Mouse (Mus musculus): ENCODE results near the gene Hspa12b. TPM values are rescaled to one million over a fixed set of nuclear protein-coding genes. Genes with fewer than 3 reads are reported as not detected.

Hspa12b gene
- polyA plus RNA-seq, 1 experiment from 2014 or later, result 5.2 TPM

GRCm38 (mm10) chr2:131142592-131142991, 15.5 kb downstream of the Hspa12b start:
- peaks cover 6% of the 10 kb centered on the region; the same call in 1 of the 2 replicates for H3K4me1 ChIP-seq
- H3K27me3 ChIP-seq, result no peaks in the 10 kb centered on the region
- H3K9ac ChIP-seq, result no peak overlapping the region
- peak; percentile 52 for ATAC-seq (ENCODE audit: low FRiP score)
- peaks cover 42% of the 10 kb centered on the region for H3K36me3 ChIP-seq (replicated peaks)
- no peak overlapping the region for H3K27ac ChIP-seq
- WGBS, result 32% methylated on average over 18 of the region's 18 CpGs
- 0 out of 2 replicates have a peak overlapping the region, but pooled peaks have one; percentile 10 for H3K4me2 ChIP-seq
- no peak overlapping the region for H3K4me3 ChIP-seq (replicated peaks)
- H3K9me3 ChIP-seq, result no peaks in the 10 kb centered on the region

GRCm38 (mm10) chr2:131143007-131143780, 16.1 kb downstream of the Hspa12b start:
- H3K4me3 ChIP-seq (replicated peaks), result no peak overlapping the region
- 68% methylated on average over 22 of the region's 22 CpGs for WGBS
- peaks cover 48% of the 10 kb centered on the region for H3K36me3 ChIP-seq (replicated peaks)

GRCm38 (mm10) chr2:131145121-131145520, 18.0 kb downstream of the Hspa12b start:
- 68% methylated on average over 13 of the region's 13 CpGs for WGBS
- ATAC-seq (ENCODE audit: low FRiP score), result no peak
- Histone ChIP-seq H3K4me1 (peaks cover 6% of the 10 kb centered on the region; the same call in 1 of the 2 replicates), H3K4me2 (no peak overlapping the region), H3K27ac (no peak overlapping the region), H3K9ac (no peak overlapping the region), H3K36me3 (replicated peaks) (peaks cover 65% of the 10 kb centered on the region), H3K4me3 (replicated peaks) (no peak overlapping the region), H3K9me3 (no peaks in the 10 kb centered on the region), H3K27me3 (no peaks in the 10 kb centered on the region)

More at GRCm38 (mm10) chr2:131143007-131143780, 16.1 kb downstream of the Hspa12b start:
- Histone ChIP-seq H3K9ac (no peak overlapping the region), H3K27ac (no peak overlapping the region), H3K4me2 (0 out of 2 replicates have a peak overlapping the region, but pooled peaks have one; percentile 10), H3K9me3 (no peaks in the 10 kb centered on the region), H3K27me3 (no peaks in the 10 kb centered on the region), H3K4me1 (peaks cover 6% of the 10 kb centered on the region; the same call in 1 of the 2 replicates)
- peak; percentile 18 for ATAC-seq (ENCODE audit: low FRiP score)

DNA sequence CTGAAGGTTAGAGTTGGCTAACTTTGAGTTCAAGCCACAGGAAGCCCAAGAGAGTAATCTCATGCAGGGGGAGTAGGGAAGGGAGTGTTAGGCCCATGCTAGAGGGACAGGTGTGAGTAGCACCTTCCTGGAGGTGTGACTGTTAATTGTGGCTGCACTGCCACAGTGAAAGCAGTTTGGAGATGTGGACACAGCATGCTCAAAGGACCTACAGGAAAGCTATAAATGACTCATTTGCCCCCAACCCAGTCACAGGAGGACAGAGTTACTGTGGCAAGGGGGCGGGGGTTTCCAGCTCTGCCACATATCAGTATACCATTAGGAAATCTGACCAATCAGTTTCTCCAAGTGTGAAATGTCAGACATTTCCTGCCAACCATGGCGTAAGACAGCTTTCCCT, 18.5 kb downstream of the Hspa12b start:
- 89% methylated on average over 2 of the region's 2 CpGs for WGBS
- no peaks in the 10 kb centered on the region for H3K9me3 ChIP-seq
- H3K9ac ChIP-seq, result no peak overlapping the region
- peaks cover 6% of the 10 kb centered on the region; the same call in 1 of the 2 replicates for H3K4me1 ChIP-seq
- H3K27ac ChIP-seq, result no peak overlapping the region
- no peaks in the 10 kb centered on the region for H3K27me3 ChIP-seq
- H3K4me3 ChIP-seq (replicated peaks), result no peak overlapping the region
- no peak for ATAC-seq (ENCODE audit: low FRiP score)
- H3K36me3 ChIP-seq (replicated peaks), result peaks cover 70% of the 10 kb centered on the region
- H3K4me2 ChIP-seq, result no peak overlapping the region

GRCm38 (mm10) chr2:131146193-131147042, 19.3 kb downstream of the Hspa12b start:
- Histone ChIP-seq H3K4me3 (replicated peaks) (no peak overlapping the region), H3K9me3 (no peaks in the 10 kb centered on the region), H3K9ac (no peak overlapping the region), H3K27ac (no peak overlapping the region), H3K4me2 (no peak overlapping the region), H3K36me3 (replicated peaks) (peaks cover 78% of the 10 kb centered on the region), H3K4me1 (peaks cover 6% of the 10 kb centered on the region; the same call in 1 of the 2 replicates), H3K27me3 (no peaks in the 10 kb centered on the region)
- WGBS, result 93% methylated on average over 21 of the region's 21 CpGs
- no peak for ATAC-seq (ENCODE audit: low FRiP score)

- H3K4me3 ChIP-seq (replicated peaks), result no peak overlapping the region
- peaks cover 6% of the 10 kb centered on the region; the same call in 1 of the 2 replicates for H3K4me1 ChIP-seq
- H3K36me3 ChIP-seq (replicated peaks), result peaks cover 84% of the 10 kb centered on the region
- no peak overlapping the region for H3K27ac ChIP-seq
- H3K9ac ChIP-seq, result no peak overlapping the region
- no peaks in the 10 kb centered on the region for H3K9me3 ChIP-seq
- no peaks in the 10 kb centered on the region for H3K27me3 ChIP-seq
- no peak for ATAC-seq (ENCODE audit: low FRiP score)
- H3K4me2 ChIP-seq, result no peak overlapping the region
- WGBS, result 92% methylated on average over 8 of the region's 8 CpGs
Observed at GRCm38 (mm10) chr2:131147043-131147365, 19.9 kb downstream of the Hspa12b start.

- Histone ChIP-seq H3K27me3 (no peaks in the 10 kb centered on the region), H3K9me3 (no peaks in the 10 kb centered on the region), H3K4me1 (no peaks in the 10 kb centered on the region), H3K4me2 (no peak overlapping the region), H3K27ac (no peak overlapping the region), H3K36me3 (replicated peaks) (peaks cover 93% of the 10 kb centered on the region), H3K9ac (no peak overlapping the region), H3K4me3 (replicated peaks) (no peak overlapping the region)
- ATAC-seq (ENCODE audit: low FRiP score), result no peak
- 91% methylated on average over 8 of the region's 8 CpGs for WGBS
Observed at GRCm38 (mm10) chr2:131148353-131149253, 21.5 kb downstream of the Hspa12b start.

- Histone ChIP-seq H3K27me3 (no peaks in the 10 kb centered on the region), H3K9me3 (no peaks in the 10 kb centered on the region), H3K27ac (no peak overlapping the region), H3K4me1 (no peaks in the 10 kb centered on the region), H3K36me3 (replicated peaks) (peaks cover 91% of the 10 kb centered on the region), H3K4me3 (replicated peaks) (no peak overlapping the region), H3K9ac (no peak overlapping the region), H3K4me2 (no peak overlapping the region)
- 92% methylated on average over 3 of the region's 3 CpGs for WGBS
- ATAC-seq (ENCODE audit: low FRiP score), result no peak
Observed at GRCm38 (mm10) chr2:131149254-131149578, 22.1 kb downstream of the Hspa12b start.

DNA sequence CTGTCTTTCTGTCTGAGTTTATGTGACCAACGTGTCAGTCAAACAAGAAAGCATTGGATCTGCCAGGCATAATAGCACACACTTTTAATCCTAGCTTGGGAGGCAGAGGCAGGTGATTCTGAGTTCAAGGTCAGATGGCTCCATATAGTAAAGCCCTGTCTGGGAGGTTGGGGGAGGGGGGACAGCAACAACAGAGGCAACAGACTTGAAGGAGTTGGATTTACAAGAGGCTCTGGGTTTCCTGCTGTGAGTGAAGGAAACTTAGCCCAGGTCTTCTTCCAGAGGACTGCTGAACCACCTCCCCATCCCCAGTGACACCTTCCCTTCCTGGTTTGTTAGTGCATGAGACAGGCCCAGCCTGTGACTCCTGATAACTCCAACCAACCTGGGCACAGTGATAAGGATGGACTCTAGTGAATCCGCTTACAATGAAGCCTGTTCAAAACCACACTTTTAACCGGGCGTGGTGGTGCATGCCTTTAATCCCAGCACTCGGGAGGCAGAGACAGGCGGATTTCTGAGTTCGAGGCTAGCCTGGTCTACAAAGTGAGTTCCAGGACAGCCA, 25.2 kb downstream of the Hspa12b start:
- Histone ChIP-seq H3K27ac (no peak overlapping the region), H3K4me2 (no peak overlapping the region), H3K4me1 (peaks cover 10% of the 10 kb centered on the region; the same call in 1 of the 2 replicates), H3K36me3 (replicated peaks) (peaks cover 70% of the 10 kb centered on the region), H3K9me3 (no peaks in the 10 kb centered on the region), H3K4me3 (replicated peaks) (no peak overlapping the region), H3K27me3 (no peaks in the 10 kb centered on the region), H3K9ac (no peak overlapping the region)
- 93% methylated on average over 7 of the region's 7 CpGs for WGBS
- ATAC-seq (ENCODE audit: low FRiP score), result no peak

DNA sequence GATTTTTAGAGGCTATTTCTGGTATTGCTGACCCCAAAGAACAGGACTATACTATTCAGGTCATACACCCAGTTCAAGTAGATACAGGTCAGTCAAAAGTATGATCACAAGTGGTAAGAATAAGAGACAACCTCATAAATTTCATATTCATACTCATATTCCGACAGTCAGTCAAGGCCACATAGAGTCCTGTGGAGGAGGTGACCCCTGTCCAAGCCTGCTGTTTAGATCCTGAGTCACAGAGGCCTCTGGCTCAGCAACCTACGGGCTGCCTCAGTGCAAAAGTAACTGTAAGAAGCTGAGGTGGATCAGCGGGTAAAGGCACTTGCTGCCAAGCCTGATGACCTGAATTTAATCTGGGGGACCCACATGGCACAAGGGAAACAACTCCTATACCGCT, 27.0 kb downstream of the Hspa12b start:
- no peaks in the 10 kb centered on the region for H3K9me3 ChIP-seq
- H3K4me3 ChIP-seq (replicated peaks), result no peak overlapping the region
- no peak for ATAC-seq (ENCODE audit: low FRiP score)
- no peaks in the 10 kb centered on the region for H3K27me3 ChIP-seq
- no peak overlapping the region for H3K4me2 ChIP-seq
- H3K4me1 ChIP-seq, result peaks cover 28% of the 10 kb centered on the region
- no peak overlapping the region for H3K9ac ChIP-seq
- peaks cover 52% of the 10 kb centered on the region for H3K36me3 ChIP-seq (replicated peaks)
- no peak overlapping the region for H3K27ac ChIP-seq
- WGBS, result 96% methylated on average over 4 of the region's 4 CpGs

- Histone ChIP-seq H3K4me2 (no peak overlapping the region), H3K36me3 (replicated peaks) (peaks cover 24% of the 10 kb centered on the region), H3K27ac (no peak overlapping the region), H3K9me3 (no peaks in the 10 kb centered on the region), H3K9ac (no peak overlapping the region), H3K4me3 (replicated peaks) (no peak overlapping the region; the same call in 1 of the 2 replicates), H3K4me1 (peaks cover 39% of the 10 kb centered on the region), H3K27me3 (no peaks in the 10 kb centered on the region)
- WGBS, result 94% methylated on average over 7 of the region's 7 CpGs
- no peak for ATAC-seq (ENCODE audit: low FRiP score)
Observed at GRCm38 (mm10) chr2:131156987-131157386, 29.9 kb downstream of the Hspa12b start.
